Mouse (Mus musculus) right cerebral cortex, postnatal 36 days (tissue): ENCODE measurements around the gene Olfr1369-ps1.
"Not testable (repeated sequence)": the region's sequence is repeated elsewhere in the genome, so short reads cannot be mapped to it uniquely, and the experiment has no call there.

Experiments
- DNase-seq, 2 experiments: peaks; one replicate each; pipeline ENCODE4 v3.0.0; 2022; ENCODE audit warnings: low spot score in 2 of 2, mixed read lengths in 1 of 2

Olfr1369-ps1 gene

DNA sequence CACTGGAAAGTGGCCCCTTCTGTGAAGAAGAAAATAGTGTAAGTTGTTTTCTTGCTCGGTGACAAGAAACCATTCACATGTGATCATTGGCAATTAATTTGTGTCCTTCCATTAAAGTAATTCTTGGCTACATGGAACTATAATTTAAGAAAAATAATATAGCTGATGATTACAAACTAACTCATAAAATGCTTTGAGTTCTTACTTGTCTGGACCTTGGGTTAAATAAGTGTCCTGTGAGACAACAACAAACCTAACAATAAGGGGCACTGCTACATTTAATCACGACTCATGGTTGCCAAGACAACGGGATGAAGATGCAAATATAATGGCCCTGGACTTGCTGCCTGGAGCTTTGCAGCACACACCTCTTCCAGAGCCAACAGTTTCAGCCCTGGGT, at the start of gene Olfr1369-ps1:
Gene Olfr1369-ps1, plus strand, starts transcription at position 301 of the 400 bp plus-strand sequence.
- not testable (repeated sequence) for DNase-seq

DNA sequence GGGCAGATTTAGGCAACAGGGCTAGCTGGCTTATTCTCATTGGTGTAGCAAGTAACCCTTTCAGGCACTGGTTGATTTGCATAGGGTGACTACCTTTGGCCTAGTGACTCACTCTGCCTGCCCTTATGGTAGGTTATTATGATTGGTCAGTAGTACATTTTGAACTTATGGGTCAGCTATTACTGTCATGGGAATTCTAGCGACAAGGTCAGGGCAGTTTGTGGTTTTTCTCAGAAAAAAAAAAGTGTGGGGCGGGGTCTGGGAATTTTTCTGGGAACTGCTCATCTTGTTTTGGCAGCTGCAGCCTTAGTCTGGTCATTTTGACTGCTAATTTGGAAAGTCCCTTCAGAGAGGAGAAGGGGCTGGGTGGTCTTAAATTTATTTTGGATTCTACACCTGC, 45.3 kb upstream of the Olfr1369-ps1 start:
- no peak for DNase-seq

DNA sequence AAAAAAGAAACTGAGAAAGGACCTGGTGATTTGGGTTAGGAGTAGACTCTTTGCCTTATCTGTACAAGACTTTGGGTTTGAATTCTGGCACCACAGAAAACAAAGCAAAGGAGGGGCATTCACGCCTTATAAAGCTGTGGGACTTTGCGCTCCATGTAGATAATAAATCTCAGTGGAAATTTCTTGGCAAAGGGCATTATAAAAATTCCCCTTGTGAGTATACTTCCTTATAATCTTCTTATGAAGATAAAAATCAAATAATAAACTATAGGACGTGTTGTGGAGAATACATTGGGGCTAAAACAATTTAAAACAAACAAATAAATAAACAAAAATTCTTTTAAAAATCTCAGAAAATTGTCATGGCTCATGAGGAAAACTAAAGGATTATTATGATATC, 36.4 kb upstream of the Olfr1369-ps1 start, which contains the start of gene Olfr1370:
Gene Olfr1370, minus strand, starts transcription at position 101 of the 400 bp plus-strand sequence.
- no peak for DNase-seq

- no peak for DNase-seq
These were observed 28.6 kb upstream of the Olfr1369-ps1 start for GRCm38 (mm10) chr13:21082686-21083085.

DNA sequence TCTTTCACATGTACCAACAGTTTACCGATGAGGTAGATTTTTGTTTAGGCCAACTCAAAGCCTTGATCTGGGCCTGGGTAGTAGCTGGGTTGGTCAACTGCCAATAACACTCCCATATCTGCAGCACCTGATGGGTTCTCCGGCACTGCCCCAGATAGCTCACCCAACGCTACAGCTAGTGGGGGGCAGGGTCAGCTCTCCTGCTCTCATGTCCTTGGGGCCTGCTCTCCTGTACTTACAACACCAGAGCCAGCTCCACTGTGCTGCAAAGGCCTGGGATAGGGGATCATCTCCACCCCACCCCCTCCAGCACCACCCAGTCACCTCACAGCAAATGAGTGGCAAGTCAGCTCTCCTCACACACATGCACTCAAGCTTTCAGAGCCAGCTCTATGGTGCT, 1.5 kb upstream of the Olfr1369-ps1 start:
- no peak for DNase-seq

- DNase-seq = no peak
These were observed 842 bp upstream of the Olfr1369-ps1 start for GRCm38 (mm10) chr13:21110441-21110840.

- DNase-seq = no peak
These were observed 2.8 kb downstream of the Olfr1369-ps1 start for GRCm38 (mm10) chr13:21114121-21114520.

DNA sequence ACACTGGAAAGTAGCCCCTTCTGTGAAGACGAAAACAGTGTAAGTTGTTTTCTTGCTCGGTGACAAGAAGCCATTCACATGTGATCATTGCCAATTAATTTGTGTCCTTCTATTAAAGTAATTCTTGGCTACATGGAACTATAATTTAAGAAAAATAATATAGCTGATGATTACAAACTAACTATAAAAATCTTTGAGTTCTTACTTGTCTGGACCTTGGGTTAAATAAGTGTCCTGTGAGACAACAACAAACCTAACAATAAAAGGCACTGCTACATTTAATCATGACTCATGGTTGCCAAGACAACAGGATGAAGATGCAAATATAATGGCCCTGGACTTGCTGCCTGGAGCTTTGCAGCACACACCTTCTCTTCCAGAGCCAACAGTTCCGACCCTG, 18.1 kb downstream of the Olfr1369-ps1 start, which contains the start of gene Olfr263:
Gene Olfr263, plus strand, starts transcription at position 301 of the 400 bp plus-strand sequence.
- DNase-seq = not testable (repeated sequence)

DNA sequence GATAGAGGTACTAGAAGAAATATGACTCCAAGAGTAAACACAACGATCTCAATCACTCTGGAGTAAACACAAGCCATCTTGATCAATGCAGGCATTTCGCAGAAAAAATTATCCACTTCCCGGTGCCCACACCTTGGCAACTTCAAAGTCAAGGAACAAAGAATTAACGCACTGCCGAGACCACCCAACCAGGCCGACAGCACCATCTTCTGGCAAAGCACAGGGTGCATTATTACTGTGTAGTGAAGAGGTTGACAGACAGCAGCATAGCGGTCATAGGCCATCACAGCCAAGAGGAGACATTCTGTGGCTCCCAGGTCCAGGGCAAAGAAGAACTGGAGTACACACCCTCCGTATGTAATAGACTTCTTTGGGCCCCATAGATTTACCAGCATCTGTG, 31.1 kb downstream of the Olfr1369-ps1 start:
- no peak for DNase-seq

- no peak for DNase-seq
These were observed 34.5 kb downstream of the Olfr1369-ps1 start, which contains the start of gene Olfr1368 for GRCm38 (mm10) chr13:21145767-21146166. TSS of gene Olfr1368 (minus strand) at chr13:21145867.

DNA sequence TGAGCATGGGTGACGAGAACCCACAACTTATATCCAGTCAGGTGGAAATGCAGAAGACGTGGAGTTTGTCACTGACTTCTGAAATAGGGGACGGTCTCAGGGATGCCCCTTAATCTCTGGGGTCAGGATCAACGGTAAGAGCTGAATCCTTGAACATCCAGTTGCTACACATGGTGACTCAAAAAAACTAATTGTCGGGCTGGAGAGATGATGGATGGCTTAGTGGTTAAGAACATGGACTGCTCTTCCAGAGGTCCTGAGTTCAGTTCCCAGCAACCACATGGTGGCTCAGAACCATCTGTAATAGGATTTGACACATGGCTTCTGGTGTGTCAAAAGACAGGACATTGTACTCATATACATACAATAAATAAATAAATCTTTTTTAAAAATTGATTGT, 44.6 kb downstream of the Olfr1369-ps1 start:
- DNase-seq = no peak

GRCm38 (mm10) chr13:21158071-21158470, 46.8 kb downstream of the Olfr1369-ps1 start:
- DNase-seq = no peak

DNA sequence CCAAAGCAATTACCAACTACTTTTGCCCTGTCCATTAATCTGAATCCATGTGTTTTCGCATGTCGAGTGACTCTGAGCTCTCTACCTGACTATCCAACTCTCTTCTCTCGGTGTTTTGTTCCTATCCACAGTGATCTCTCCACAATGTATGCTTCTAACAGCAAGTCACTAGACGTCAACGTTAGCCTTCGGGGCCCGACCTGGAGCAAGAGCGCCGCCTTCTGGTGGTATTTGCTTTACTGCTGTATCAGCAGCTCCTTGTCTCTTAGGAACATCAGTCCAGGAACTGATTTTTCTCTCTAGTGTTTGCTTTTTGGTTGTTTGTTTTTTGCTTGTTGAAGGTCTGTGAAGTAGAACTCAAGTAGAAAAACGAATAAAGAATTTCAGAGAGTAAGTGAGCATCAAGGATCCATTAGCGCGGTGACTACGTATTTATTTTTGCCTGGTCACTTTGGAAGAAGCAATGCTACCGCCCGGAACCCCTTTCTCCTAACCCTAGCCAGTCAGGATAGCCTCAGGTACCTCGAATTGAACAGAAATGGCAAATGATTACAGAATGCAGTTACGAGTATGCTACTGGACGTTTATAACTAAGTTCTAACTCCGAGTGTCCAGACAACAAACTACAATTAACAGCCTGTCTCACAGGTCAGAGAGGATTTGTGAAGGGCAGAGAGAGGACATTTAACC, 47.6 kb downstream of the Olfr1369-ps1 start:
- peak; percentile 72 to 78 for DNase-seq

DNA sequence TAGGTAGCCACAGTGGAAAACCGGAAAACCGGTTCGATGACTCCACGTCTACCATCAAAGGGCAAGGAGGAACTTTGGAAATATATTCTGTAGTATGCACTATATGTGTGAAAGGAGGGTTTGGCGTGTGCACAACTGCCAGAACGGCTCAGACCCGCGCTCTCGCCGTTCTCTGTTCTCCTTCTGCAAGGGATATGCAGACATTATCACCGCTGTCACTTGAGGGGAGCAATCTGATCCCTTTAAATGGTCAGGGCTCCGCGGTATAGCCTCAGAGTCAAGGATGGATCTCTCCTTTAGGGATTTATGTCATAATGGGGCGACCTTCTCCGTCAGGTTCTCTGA, 48.2 kb downstream of the Olfr1369-ps1 start:
- DNase-seq = no peak

DNA sequence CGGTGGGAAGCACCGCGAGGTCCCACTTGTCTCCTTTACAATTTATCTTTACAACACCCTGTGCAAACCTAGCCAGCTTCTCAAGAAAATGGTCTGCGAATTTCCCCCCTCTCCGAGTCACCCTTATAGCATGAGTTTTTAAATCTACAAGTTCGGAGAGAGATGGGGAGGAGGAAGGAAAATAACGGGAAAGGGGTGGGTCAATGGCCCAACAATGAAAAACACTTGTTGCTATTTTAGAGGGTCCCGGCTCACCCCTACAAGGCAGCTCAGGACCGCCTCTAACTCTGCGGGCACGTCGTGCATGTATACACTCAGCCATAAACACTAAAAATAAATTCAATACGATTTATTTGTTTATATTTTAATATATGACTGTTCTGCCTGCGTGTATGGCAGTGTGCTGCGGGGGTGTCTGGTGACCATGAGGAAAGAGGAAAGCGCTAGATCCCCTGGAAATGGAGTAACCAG, 48.8 kb downstream of the Olfr1369-ps1 start:
- DNase-seq = no peak

DNA sequence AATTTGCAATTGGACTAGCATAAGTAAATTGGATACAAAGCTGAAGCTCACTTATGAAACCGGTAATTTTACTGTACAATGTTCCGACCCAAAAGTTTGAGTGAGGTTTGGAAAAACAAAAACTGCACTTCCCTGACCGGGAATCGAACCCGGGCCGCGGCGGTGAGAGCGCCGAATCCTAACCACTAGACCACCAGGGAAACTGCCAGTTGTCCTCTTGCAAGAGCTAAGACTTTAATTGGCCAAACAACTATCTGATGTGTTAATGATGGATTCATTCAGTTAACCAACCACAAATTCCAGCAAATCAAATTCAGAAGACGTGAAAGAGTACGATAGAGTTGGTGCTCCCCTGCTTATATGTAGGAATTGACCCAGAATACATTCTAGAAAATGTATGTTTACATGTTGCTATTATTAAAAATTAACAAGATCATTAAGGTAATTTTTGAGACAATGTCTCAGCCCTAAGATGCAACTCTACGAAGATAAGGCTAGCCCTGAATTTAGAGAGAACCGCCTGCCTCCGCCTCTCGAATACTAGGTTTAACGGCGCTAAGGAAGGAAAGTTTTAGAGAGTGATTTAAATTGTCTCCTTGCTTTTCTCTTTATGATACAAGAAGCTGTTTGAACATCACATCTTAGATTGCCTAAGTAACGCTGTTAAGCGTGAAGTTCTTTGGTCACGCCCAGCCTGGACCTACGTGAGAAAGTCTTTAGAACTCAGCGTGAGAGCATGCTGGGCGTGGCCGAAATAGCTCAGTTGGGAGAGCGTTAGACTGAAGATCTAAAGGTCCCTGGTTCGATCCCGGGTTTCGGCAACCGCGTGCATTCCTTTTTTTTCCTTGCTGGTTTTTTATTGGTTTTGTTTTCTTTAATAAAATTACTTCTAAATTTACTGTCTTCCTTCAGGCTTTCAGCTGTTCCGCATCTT, 49.6 kb downstream of the Olfr1369-ps1 start:
- peak; percentile 81 to 83 for DNase-seq

DNA sequence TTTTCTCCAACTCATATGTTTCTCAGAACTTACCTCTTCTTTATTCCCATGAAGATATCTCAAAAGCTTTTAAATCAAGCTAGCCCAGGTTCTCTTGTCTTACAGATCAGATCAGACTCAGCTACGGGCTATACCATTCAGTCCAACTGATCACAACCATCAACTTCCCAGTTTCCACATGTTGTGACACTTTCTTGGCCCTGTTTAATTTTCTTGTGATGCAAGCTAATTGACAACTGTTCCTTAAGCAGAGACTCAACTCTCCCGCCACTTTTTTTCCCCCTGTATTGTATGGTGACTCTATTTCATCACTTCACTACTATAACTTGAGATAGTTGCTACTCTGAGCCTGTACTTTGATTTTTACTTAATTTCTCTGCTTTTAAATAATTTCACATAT, 50.3 kb downstream of the Olfr1369-ps1 start:
- DNase-seq = no peak

DNA sequence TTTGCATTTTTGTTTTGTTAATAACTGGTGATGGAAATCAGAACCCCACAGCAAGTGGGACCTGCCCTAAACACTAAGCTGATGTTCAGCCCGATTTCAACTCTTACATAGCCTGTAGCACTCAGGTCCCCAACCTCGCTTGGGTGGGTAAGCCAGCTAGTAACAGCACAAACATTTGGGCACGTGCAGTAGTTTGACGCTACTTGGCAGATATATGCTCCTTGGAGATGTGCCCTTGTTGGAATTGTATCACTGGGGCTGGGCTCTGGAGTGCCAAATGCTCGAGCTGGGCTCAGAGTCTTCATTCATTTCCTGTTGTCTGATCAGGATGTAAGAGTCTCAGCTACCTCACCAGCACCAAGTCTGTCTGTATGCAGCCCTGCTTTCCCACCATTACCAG, 51.3 kb downstream of the Olfr1369-ps1 start:
- no peak for DNase-seq

- peak; percentile 70 to 75 for DNase-seq
These were observed 55.9 kb downstream of the Olfr1369-ps1 start for GRCm38 (mm10) chr13:21166936-21167909.

DNA sequence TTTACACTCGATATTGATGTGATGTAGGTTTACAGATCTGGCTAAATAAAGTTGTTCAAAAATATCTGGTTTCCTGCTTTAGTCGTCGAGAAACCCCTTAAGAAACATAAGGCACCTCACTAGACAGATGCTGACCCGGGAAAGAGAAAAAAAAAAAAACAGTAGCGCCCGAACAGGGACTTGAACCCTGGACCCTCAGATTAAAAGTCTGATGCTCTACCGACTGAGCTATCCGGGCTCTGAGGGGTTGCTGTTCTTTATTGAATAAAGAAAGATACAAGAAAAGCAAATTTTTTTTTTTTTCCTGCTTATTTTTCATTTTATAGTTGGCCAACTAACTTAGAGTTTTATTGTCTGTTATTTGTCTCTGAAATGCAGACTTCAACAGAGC, 56.6 kb downstream of the Olfr1369-ps1 start:
- no peak for DNase-seq

GRCm38 (mm10) chr13:21168371-21169011, 57.2 kb downstream of the Olfr1369-ps1 start:
- no peak for DNase-seq
